Mouse (Mus musculus) bone marrow, adult 2 months (tissue): ENCODE data around the gene Wdr91.

ENCODE experiments used
- CTCF ChIP-seq: fragments of 200-500 bp; IDR thresholded peaks from 2 replicates; pipeline ENCODE4 v1.5.1; 2011; ENCODE audit warnings: low read length, control low read depth; ENCODE audit not compliant: control insufficient read depth, insufficient read depth
- POLR2A ChIP-seq: fragments of 200-500 bp; IDR thresholded peaks from 2 replicates; pipeline ENCODE4 v1.6.1; 2011; ENCODE audit warnings: low read depth, mild to moderate bottlenecking, control low read depth, low read length, borderline replicate concordance; ENCODE audit not compliant: control insufficient read depth

DNA sequence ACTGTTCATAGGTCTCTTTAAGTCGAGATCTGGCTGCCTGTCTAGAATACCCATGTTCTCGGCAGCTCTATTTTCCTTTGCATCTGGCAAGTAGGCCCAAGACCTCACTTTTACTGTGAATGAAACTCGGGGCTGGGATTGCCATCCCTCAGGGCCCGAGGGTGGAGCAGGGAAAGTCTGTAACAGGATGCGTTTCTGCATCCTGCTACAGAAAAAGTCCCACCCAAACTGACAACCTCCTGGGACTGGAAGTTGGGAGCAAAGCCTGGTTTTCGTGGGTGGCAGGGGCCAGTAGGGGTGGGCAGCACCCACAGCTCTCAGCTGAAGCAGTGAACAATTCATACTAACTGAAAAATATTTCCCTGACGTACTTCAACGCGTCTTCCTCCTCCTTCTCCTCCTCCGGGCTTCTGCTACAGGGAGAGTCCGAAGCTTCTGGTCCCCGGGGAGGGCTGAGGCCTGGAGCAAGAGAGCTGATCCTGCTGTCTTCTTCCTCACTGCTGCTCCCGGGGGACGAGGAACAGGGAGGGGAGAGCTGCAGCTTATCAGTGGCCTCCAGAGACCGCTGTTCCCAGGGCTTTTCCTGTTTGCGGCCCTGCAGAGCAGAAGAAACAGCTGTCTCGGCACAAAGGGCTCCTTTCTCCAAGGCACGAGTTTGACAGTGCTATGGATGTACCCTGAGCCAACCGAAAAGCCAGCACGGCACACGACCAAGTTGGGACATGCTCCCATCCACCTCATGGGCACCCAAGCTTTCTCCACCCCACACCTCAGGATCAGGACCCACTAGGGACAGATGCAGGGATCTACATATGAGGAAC lies 36.4 kb downstream of the Wdr91 start:
- TF ChIP-seq POLR2A (no peak; the same call in 1 of the 2 replicates), CTCF (no peak)
